Mouse (Mus musculus) gastrocnemius, postnatal 25 days (tissue): ENCODE measurements around the gene Tjp2. TPM values are rescaled to one million over a fixed set of nuclear protein-coding genes. Genes with fewer than 3 reads are reported as not detected.
"Not testable (repeated sequence)": the region's sequence is repeated elsewhere in the genome, so short reads cannot be mapped to it uniquely, and the experiment has no call there.

Experiments
- DNase-seq: peaks from one replicate; pipeline ENCODE4 v3.0.0; 2022
- long read RNA-seq, 2 experiments: library from polyadenylated mRNA; stranded (forward); transcript quantifications; one replicate each; pipeline ENCODE4 v2.0.0; 2021
- total RNA-seq, 2 experiments: library from RNA; stranded (reverse); gene quantifications; 1 replicate in 1 of 2; 2 replicates in 1 of 2; pipeline ENCODE4 v1.2.3; 2021

Gene Tjp2
- total RNA-seq = 1 to 10 TPM; 4.4 to 4.8 TPM
- long read RNA-seq, experiment 1, partial matches to known transcripts = 0 of 1 reads
- long read RNA-seq, experiment 1, other reads (novel, unspliced or antisense) = 1 of 1 reads
- long read RNA-seq, experiment 2, partial matches to known transcripts = 2 of 2 reads
- long read RNA-seq, experiment 2, other reads (novel, unspliced or antisense) = 0 of 2 reads

DNA sequence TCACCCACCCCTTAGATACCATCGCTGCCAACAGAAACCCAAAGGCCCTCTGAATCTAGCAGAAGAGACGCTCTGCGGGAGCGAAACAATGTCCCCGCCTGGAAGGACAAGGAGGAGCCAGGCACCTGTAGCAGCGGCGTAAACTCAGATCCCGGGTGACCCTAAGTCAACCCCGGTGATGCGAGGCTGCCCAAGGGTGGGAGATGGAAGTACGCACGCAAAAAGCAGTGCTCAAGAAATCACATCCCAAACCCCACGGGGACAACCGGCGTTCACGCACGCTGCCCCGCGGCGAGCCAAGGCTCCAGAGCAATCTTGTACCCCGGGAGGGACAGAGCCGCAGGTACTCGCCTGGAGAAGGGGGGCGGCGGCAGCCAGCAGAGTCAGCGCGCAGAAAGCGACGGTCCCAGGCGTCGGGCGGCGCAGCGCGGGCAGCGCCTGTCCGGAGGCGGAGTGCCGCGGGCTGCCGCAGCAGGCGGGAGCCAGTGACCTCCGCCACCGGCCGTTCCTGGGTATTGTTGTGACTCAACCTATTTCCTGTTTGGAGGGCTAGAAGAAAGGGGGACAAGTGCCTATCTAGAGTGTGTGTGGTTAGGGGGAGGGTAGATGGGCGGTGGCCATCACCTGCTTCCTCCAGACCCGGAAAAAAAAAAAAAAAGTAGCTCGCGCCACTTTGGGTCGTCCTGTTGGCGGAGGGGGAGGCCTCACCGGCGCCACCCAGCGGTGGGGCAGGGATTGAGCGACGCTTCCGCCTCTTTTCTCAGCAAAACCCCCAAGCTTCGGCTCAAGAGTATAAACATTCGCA is at the start of gene Tjp2:
TSS of gene Tjp2 (minus strand) at position 531 of the 805 bp plus-strand sequence.
- peak; percentile 58 for DNase-seq

DNA sequence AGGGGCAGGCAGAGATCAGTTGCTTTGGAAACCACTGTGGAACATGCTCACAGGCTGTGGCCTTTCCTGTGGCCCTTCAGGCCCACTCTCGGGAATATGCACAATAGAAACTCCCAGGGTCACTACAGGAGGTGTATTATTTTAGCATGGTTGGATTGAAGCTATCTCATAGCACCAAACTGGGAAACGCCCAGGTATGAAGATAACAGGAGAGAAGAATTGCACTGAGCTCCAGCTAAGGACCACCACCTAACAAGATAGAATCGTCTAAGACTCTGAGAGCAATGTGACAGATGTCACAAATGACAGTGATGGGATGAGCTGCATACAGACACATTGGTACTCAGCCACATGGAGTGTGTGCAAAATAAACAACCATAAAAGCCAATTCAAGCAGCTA is 49.5 kb upstream of the Tjp2 start:
- DNase-seq = no peak

DNA sequence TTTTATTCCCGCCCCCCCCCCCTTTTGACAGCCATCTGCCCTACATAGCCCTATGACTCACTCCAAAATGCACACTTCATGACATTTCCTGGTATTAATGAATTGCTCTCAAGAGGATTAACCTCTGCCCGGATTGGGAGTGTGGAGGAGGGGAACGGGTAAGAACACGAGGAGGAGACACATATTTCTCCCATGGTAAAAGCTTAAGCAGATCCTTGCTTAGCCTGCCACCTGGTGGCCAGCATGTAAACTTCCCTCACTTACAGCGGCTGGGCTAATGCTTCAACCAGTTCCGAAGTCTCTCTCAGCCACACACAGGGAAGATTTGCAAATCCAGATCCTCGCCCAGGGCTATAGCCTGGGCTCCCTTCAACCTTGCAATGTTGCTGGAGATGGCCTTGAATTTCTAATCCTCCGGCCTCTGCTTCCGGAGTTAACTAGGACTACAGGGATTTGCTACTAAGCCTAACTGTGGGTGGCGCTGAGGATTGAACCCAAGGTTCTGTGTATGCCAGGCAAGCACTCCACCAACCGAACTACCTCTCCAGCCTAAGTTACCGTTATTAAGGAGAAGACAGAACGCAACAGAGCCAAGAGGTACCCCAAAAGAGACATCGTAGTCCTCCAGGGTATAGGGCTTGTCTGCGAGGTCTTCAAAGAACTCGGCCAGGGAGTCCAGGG is 47.1 kb upstream of the Tjp2 start:
- DNase-seq = peak; percentile 65

DNA sequence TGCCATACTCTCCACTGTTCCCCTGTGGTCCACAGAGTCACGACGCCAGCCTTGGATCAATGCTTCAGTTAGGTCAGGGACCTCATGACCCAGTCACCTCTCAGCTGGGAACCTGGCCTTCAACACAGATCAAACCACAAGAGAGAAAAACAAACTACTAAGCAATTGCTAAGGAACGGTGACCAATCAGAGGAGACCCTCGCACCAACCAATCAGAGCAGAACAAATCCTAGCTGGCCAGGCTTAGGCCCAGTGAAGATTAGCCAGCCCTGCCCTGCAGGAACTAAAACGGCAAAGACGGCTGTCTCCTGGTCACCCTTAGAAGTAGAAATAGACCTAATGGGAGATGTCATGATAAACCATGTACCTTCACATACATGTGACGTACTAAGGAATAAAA is 46.5 kb upstream of the Tjp2 start:
- DNase-seq = peak; percentile 35

DNA sequence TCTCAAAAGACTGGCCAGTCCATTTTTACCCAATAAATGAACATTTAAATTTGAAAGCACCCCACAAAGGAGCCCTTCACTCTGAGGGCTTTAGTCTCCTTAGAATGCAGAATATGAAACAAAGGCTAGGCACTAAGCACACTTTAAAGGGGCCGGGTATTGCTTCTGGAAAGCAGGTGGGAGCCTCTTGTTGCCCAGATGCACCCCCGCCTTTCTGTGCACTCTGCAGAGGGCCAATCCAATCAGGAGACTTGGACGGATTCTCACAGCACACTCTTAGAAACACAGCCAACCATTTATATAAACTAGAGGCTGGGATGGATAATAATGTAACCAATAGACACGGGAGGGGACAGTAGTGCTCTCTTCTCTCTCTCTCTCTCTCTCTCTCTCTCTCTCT is 43.7 kb upstream of the Tjp2 start:
- no peak for DNase-seq

DNA sequence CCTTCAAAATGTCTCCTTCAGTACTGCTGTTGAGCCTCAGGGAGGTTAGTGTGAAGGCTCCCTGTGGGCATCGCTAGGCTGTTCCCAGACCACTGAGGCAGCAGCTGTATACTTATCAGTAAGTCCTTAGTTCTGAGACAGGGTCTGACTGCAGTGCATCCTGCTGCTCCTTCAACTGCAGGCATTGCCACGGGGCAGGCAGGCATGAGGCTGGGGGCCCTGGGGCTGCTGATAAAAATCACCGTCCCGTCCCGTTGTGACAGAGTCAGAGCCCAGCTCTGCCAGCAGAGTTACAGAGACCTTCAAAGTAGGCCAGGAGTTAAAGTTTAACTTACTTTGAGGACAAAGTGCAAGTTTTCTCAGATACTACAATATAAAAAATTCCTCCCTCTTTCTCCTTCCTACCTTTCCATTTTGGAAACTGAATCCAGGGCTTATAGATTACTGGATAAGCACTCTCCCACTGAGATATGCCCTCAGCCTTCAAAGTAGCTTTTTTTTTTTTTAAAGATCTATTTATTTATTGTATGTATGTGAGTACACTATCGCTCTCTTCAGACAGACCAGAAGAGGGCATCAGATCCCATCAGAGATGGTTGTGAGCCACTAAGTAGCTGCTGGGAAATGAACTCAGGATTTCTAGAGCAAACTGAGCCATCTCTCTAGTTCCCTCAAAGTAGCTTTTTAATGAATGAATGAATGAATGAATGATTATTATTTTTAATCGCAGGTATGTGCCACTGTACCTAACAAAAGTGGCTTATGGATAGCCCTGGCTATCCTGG is 41.4 kb upstream of the Tjp2 start:
- DNase-seq = no peak

DNA sequence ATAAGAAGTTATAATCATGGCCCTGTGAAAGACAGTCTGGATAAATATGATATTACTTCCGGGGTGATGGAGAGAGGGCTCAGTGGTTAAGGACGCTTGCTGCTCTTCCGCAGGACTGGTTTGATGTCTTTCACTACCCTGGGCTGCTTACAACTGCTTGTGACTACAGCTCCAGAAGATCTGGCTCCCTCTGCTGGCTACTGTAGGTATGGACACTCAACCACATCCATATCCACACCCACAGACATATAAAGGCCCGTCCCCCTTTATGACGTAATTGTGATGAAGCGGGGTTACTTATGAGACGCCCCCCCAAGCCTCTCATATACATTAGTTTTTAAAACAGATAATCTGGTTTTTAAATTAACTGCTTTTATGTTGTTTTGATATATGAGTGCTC is 40.2 kb upstream of the Tjp2 start:
- DNase-seq = peak; percentile 30

DNA sequence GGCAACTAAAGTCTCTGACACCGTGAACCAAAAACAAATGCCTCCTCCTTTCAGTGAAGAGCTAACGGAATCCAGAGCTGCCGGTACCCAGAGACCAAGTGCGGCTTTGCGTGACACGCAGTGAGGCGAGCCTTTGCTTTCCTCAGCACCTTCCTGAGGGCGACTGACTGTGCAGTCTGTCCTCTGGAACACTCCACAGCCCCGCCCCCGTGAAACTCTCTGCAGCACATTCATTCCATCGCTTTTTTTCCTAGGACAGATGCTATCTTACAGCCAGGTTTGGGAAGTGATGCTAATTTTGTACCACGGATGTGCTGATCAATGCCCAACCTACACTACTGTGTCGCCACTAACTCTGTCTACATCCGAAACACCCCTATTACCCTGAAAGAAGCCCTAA is 37.9 kb upstream of the Tjp2 start:
- DNase-seq = no peak

DNA sequence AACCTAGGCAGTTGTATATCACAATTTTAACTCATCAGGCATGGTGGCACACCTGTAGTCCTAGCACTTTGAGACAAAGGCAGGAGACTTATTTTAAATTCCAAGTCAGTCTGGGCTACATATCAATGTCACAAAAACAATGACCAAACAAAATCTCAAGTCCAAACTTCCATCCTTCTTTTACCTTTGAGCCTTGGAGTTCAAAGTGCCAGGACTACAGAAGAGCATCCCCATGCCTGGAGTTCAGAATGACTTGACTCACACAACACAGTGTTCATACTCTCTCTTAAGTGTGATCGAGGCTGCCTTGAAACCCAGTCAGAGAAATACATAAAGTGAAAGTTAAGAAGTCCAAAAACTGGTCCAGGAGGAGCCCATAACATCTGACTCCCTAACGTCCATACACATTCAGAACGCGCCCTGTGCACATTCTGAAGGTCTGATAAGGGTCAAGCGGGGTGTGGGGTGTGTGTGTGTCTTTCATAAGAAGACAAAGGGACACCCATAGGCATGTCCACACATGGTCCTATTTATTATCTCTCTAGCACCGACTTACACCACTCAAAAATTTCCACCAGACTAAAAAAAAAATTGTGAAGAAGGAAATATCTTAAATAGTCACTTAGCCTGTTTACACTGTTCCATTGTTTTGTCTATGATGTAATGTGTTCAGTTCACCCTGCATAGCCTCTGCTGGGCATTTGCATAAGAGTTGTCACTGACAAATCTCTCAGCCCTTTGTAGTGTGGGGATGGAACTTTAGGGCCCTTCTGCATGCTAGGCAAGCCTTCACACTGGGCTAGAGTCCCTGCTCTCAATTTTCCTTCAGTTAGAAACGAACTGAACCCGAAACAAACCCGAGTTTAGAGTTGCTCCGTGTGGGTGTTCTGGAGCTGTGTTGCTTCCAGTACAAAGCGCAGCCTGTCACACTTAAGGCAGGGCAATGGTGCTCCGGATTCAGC is 34.8 kb upstream of the Tjp2 start:
- no peak for DNase-seq

DNA sequence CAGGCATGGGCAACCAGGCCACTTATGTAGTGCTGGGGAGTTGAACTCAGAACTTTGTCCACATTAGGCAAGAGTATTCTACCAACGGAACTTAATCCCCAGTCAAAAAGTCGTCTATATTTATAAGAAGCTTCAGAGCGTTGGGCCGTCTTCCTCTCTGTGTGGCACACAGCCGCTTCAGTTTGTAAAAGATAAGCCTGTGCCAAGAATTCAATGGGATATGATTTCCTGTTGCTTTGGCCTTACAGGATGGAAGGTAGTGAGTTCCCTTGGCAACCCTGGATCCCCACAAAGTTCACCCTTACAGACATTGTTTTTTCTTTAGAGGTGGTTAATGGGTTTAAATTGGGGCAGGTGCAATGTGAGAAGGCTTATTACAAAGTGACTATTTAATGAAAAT is 33.5 kb upstream of the Tjp2 start:
- no peak for DNase-seq

DNA sequence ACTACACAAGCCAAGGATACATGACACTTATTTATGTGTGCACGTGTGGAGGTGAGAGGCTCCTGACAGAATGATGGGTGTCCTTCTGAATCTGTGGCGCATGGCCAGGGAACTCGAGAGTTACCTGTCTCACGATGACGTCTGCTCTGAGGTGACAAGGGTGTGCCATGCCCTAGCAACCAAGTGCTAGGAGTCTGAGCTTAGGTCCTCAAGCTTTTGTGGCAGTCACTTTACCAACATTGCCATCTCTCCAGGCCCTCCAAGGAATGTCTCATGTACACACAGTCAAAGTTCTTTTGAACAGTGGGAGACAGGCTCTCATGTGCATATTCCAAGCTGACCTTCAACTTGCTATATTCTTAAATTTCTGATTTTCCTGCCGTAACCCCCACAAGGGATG is 33.1 kb upstream of the Tjp2 start:
- DNase-seq = no peak

DNA sequence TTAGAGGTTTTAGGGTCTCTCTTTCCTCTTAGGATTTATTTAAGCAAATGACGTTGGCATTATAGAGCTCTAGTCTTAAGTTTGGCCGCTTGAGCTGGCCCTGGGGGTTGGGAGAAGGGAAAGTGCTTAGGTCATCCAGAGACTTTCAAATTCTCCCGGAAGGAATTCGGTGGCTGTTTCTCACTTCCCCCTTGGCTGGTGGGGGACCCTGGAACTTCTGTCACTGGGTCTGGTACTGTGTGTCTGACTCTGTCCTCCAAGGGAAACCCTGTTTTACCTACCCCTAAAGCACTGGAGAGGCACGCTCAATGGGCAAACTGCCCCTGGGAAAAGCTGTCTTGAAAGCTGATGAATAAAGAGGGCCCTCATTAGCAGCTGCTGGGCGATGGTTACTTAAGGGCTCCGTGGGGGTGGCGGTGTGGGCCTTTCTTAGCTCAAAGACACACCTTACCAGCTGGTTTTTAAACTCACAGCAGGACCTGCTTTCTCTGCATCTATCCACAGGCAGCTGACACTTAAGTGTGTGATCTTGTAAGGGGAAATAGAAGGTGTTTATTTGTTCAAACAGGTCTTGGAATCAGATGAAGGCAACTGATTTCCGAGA is 28.9 kb upstream of the Tjp2 start:
- DNase-seq = no peak

DNA sequence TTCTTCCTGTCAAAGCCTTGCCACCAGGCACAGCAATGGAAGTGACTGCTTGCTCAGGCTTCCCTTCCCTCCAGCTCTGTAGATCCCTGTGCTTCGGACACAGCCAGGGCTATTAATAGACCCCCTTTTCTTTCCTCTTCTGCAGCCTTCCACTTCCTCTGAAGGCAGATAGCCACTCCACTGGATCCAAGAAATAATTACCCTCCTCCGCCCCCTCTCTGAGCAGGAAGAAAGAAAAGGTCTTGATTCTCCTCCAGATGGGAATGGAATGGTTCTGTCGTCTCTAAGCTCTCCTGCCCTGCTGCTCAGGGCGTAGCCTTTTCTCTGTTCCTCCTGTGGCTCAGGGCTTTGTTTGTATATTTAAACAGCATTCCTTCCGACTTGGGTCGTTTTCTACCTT is 27.0 kb upstream of the Tjp2 start:
- DNase-seq = no peak

DNA sequence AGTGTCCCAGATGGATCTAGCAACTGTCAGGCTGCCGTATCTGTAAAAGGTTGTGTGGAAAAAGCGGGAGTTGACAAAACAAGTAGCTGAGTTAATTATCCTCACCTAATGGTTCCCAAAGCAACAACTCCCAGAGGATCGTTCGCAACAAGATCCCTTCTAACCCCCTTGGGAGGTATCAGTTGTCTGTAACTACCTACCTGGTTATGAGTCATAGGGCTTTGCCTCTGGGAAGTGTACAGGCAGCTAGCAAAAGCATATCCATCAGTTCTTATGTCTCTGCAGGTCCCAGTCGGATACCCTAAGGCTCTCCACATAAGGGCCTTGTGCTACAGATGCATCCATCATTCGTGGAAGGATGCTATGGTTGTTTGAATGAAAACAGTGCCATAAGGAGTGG is 18.5 kb upstream of the Tjp2 start:
- DNase-seq = no peak

DNA sequence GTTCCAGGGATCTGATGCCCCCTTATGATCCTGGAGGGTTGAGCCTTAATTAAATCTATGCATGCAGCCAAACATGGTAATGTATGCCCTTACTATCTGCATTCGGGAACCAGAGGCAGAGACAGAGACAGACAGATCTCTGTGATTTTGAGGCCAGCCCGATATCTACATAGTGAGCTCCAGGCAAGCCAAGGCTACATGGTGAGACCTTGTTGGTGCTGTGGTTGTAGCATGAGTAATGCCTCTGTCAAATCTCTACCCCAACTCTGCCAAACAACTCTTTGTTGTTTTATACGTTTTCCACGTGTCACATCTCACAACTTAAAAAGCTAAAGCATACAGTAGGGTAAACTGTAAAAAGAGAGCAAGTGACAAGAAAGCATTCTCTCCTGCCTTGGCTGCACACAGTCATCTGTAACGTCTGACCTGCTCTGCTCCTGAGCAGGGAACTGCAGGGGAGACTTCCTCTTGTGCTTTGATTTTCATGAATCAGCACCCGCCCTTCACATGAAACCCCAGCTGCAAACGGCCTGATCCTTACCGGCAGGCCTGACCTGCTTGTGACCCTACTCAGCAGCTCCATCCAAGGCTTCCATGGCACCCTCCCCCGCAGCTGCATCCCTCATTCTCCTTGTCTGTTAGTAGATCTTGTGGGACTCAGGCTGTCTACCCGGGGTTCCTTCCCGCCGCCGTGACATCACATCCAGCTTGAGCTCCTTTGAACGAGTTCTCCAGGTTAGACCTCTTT is 17.1 kb upstream of the Tjp2 start:
- no peak for DNase-seq

DNA sequence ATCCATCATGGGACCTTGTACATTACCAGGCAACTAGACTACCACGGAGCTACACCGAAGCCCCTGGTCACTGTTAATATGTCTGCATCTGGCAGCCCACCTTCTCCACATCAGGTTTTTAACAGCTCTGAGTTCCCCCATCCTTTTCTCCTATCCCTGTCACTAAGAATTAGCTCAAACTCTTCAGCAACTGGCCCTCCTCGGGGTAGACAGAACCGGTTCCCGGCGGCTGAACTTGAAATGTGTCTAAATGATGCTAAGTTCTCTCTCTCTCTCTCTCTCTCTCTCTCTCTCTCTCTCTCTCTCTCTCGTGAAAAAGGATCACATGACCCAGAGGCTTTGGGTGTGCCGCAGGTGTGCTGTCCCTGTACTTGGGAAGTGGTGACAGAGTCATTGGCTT is 16.4 kb upstream of the Tjp2 start:
- DNase-seq = no peak

DNA sequence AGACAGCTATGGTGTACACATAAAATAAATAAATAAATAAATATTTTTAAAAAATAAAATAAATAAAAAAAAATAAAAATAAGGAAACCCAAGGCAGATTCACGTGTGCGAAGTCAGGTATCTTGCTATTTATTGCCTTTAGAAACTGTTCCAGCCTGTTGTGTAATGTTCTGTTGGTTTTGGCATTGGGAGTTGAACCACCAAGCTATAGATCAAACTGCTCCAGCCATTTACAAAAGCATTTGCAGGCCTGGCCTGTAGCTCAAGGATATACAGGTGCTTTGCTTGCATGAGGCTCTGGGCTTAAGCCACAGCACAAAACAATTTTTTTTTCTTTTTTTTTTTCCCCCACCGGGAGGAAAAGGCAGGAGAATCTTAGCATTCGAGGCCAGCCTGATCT is 13.2 kb upstream of the Tjp2 start:
- DNase-seq = no peak

DNA sequence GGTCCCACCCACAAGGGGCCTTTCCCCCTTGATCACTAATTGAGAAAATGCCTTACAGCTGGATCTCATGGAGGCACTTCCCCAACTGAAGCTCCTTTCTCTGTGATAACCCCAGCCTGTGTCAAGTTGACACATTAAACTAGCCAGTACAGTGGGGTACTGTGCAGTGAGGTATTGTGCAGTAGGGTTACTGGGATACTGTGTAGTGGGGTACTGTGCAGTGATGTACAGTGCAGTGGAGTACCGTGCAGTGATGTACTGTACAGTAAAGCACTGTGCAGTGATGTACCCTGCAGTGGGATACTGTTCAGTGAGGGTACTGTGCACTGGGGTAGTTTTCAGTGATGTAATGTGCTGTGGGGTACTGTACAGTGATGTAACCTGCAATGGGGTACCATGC is 7.5 kb upstream of the Tjp2 start:
- DNase-seq = not testable (repeated sequence)

DNA sequence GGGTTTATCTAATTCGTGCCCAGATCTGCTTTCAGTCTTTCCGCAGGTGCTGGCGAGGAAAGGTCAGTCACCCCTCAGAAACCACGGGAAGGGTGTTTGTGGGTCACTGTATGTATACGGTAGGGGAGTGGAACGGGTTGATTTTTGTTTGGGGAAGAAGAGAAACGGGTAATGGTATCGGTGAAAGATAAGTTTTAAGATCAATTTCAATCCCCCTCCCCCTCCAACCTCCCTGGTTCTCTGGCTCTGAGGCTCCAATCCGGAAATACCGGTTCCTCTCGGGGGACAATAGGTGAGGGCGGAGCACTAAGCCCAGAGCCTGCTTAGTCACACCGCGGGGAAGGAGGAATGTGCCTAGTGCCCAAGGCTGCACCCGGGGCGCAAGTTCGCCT is 471 bp upstream of the Tjp2 start:
- DNase-seq = peak; percentile 27

DNA sequence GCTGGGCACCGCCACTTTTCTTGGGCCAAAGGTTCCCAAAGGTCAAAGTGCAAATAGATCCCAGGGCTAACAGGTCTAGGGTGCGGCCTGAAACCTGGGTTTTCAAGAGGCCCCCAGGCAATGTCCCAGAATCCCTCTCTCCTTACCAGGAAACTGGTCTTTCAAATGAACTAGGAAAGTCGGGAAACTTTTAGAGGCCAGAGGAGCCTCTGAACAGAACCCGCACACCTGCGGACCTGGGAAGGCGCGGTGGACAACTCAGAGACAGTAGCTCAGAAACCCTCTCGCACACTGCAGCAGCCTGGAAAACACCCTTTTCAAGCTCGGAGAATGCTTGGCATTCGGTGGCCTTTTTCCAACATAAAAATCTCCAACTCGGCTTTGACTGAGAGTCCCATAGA is 979 bp downstream of the Tjp2 start:
- DNase-seq = no peak
